Mouse (Mus musculus) forebrain, embryonic 12.5 days (tissue): ENCODE results near the gene Oxct2a. TPM values are rescaled to one million over a fixed set of nuclear protein-coding genes. Genes with fewer than 3 reads are reported as not detected.
"Not testable (repeated sequence)": the region's sequence is repeated elsewhere in the genome, so short reads cannot be mapped to it uniquely, and the experiment has no call there.

Experiments used
- ATAC-seq: fragments of 200-750 bp; cut with Nextera tagmentation; 2 replicates; pipeline ENCODE4 v1.8.0; 2017; ENCODE audit warnings: moderate TSS enrichment; ENCODE audit not compliant: low FRiP score
- H3K27ac ChIP-seq: fragments of 300-500 bp; sonication (generic); 2 replicates; pipeline ENCODE4 v1.5.1; 2016; ENCODE audit warnings: mild to moderate bottlenecking
- H3K27me3 ChIP-seq: fragments of 300-500 bp; sonication (generic); 2 replicates; pipeline ENCODE4 v1.6.1; 2016; ENCODE audit warnings: mild to moderate bottlenecking
- H3K36me3 ChIP-seq: fragments of 300-500 bp; sonication (generic); replicated peaks from 2 replicates; pipeline ENCODE4 v1.6.1; 2016; ENCODE audit warnings: mild to moderate bottlenecking
- H3K4me1 ChIP-seq: fragments of 300-500 bp; sonication (generic); 2 replicates; pipeline ENCODE4 v1.6.1; 2016
- H3K4me2 ChIP-seq: fragments of 300-500 bp; sonication (generic); 2 replicates; pipeline ENCODE4 v1.6.1; 2016; ENCODE audit warnings: mild to moderate bottlenecking, moderate library complexity
- H3K4me3 ChIP-seq: fragments of 300-500 bp; sonication (generic); replicated peaks from 2 replicates; pipeline ENCODE4 v1.5.1; 2016; ENCODE audit warnings: mild to moderate bottlenecking
- H3K9ac ChIP-seq: fragments of 300-500 bp; sonication (generic); 2 replicates; pipeline ENCODE4 v1.6.1; 2016; ENCODE audit warnings: mild to moderate bottlenecking
- H3K9me3 ChIP-seq: fragments of 300-500 bp; sonication (generic); 2 replicates; pipeline ENCODE4 v1.6.1; 2016
- WGBS: fragments of 180-500 bp; shearing (Covaris S2); methylation state at CpG from one replicate; pipeline ENCODE4 v1.1.7; 2016; 5-methylcytosine and 5-hydroxymethylcytosine counted together
- polyA plus RNA-seq: library from polyadenylated mRNA; unstranded; fragments of >200 nt; fragmentation: Nextera tagmentation; extraction: Ambion mirVana; gene quantifications from 2 replicates; pipeline ENCODE4 v1.2.1, GENCODE M21; 2016

Gene Oxct2a
- polyA plus RNA-seq, 1 experiment from 2014 or later: not detected

GRCm38 (mm10) chr4:123306999-123307398, 16.4 kb downstream of the Oxct2a start:
- Histone ChIP-seq H3K4me1 (no peaks in the 10 kb centered on the region), H3K27ac (0 out of 2 replicates have a peak overlapping the region, but pooled peaks have one; percentile 5), H3K4me2 (no peak overlapping the region), H3K9me3 (no peaks in the 10 kb centered on the region), H3K4me3 (no peak overlapping the region), H3K9ac (no peak overlapping the region), H3K27me3 (no peaks in the 10 kb centered on the region), H3K36me3 (peaks cover 31% of the 10 kb centered on the region)
- 89% methylated on average over 10 of the region's 10 CpGs for WGBS
- no peak for ATAC-seq

- Histone ChIP-seq H3K27ac (no peak overlapping the region), H3K36me3 (peaks cover 36% of the 10 kb centered on the region), H3K9ac (no peak overlapping the region), H3K9me3 (no peaks in the 10 kb centered on the region), H3K4me1 (no peaks in the 10 kb centered on the region), H3K4me3 (no peak overlapping the region), H3K27me3 (no peaks in the 10 kb centered on the region), H3K4me2 (no peak overlapping the region)
- 33% methylated on average over 3 of the region's 3 CpGs for WGBS
- ATAC-seq: no peak
Measured at GRCm38 (mm10) chr4:123305789-123306188, 17.6 kb downstream of the Oxct2a start.

DNA sequence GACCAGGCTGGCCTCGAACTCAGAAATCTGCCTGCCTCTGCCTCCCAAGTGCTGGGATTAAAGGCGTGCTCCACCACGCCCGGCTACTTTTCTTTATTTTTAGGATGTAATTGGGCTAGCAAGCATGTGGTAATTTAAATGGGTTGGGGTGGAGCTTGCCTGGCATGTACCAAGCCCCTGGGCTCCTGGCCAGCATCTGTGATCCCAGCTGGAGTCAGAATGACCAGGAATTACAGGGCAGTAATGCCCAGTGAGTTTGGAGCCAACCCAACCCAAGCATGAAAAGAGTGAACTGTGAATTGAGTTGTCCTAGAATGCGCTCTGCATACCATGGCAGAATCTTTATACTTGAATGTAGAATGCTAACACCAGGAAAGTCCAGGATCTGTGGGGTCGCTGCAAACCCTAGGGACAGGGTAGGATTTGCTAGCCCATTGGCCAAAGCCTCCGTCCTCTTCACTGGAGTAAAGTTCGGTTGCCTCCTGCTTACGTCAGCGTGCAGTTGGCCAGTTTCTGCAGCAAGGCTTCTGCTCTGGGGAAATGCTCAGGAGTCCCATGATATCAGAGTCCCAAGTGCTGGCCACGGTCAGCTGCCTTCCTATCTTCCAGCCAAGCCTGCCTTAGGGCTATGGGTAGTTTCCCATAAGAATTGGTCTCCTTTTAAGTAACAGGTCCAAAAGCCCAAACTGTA, 24.3 kb downstream of the Oxct2a start:
- no peak overlapping the region for H3K9ac ChIP-seq
- no peak for ATAC-seq
- peak overlapping the region; percentile 56; the same call in 1 of the 2 replicates for H3K27ac ChIP-seq
- H3K4me2 ChIP-seq: no peak overlapping the region
- peaks cover 88% of the 10 kb centered on the region for H3K36me3 ChIP-seq
- H3K4me1 ChIP-seq: no peaks in the 10 kb centered on the region
- 95% methylated on average over 11 of the region's 11 CpGs for WGBS
- no peaks in the 10 kb centered on the region for H3K27me3 ChIP-seq
- H3K4me3 ChIP-seq: no peak overlapping the region
- H3K9me3 ChIP-seq: no peaks in the 10 kb centered on the region

DNA sequence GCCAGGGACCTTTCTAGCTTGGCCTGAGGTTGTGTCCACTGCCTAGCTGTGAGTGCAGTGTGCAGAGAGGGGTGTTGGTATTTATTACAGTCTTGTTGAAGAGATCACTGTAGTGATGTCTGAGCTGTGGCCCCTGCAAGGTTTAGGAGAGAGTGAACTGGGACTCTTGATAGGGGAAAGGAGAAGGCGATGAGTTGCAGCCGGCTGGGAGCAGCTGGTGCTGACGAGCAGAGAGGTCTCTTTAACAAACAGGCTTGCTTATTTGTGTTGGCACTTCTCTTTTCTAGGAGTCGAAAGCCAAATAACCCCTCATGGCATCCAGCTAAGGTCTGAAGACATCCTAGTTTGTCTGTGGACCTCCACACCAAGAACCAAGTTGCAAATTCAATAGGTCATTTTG, 25.2 kb downstream of the Oxct2a start:
- H3K4me3 ChIP-seq: no peak overlapping the region
- H3K27ac ChIP-seq: no peak overlapping the region
- no peaks in the 10 kb centered on the region for H3K9me3 ChIP-seq
- no peak for ATAC-seq
- H3K9ac ChIP-seq: no peak overlapping the region
- H3K4me1 ChIP-seq: no peaks in the 10 kb centered on the region
- peaks cover 88% of the 10 kb centered on the region for H3K36me3 ChIP-seq
- WGBS: 91% methylated on average over 4 of the region's 4 CpGs
- no peak overlapping the region for H3K4me2 ChIP-seq
- no peaks in the 10 kb centered on the region for H3K27me3 ChIP-seq

GRCm38 (mm10) chr4:123297195-123297960, 26.1 kb downstream of the Oxct2a start:
- Histone ChIP-seq H3K4me1 (no peaks in the 10 kb centered on the region), H3K27ac (no peak overlapping the region), H3K27me3 (no peaks in the 10 kb centered on the region), H3K9me3 (no peaks in the 10 kb centered on the region), H3K4me2 (no peak overlapping the region), H3K9ac (no peak overlapping the region), H3K36me3 (peaks cover 88% of the 10 kb centered on the region), H3K4me3 (no peak overlapping the region)
- 91% methylated on average over 22 of the region's 22 CpGs for WGBS
- ATAC-seq: no peak

DNA sequence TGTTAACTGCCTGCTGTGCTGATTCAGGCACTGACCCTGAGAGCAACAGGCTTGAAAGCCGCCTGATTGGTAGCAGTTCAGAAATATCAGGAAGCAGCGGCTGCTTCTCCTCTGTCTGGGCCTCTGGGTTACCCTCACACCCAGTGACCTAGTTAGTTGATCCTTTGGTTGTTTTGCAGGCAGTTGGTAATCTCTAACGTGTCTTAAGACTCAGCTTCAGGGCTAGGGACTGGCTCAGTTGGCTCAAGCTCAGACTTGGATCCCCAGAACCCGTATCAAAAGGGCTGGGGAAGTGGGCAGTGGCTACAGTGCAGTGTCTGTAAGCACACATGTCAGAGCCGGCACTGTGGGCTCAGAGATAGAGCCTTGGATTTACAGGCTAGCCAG, 27.3 kb downstream of the Oxct2a start:
- Histone ChIP-seq H3K27ac (no peak overlapping the region), H3K4me2 (no peak overlapping the region), H3K9ac (no peak overlapping the region), H3K4me3 (no peak overlapping the region), H3K4me1 (no peaks in the 10 kb centered on the region), H3K36me3 (peaks cover 92% of the 10 kb centered on the region), H3K9me3 (no peaks in the 10 kb centered on the region), H3K27me3 (no peaks in the 10 kb centered on the region)
- WGBS: 88% methylated on average over 5 of the region's 5 CpGs
- no peak for ATAC-seq

DNA sequence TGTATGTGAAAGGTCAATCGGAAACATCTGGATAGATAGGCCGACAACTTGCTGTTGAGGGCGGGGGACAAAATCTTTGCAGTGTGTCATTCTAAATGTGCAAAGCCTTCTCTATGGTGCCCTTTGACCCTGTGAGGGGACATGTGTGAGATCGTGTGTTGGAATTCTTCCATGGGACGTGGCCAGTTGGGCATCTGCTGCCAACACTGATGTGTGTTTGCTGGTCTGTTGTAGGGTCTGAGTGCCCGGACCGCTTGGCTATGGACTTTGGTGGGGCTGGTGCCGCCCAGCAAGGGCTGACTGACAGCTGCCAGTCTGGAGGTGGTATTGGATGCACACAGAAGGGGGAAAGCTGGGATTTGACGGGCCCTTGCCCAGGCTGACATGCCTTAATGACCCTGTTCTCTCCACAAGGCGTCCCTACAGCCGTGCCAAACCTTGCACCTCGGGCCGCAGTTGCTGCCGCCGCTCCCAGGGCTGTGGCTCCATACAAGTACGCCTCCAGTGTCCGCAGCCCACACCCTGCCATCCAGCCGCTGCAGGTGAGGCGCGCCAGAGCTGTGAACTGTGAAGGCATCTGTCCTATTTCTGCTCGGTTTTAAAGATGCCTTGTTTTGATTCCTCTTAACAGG, 27.8 kb downstream of the Oxct2a start:
- H3K27ac ChIP-seq: no peak overlapping the region
- no peaks in the 10 kb centered on the region for H3K9me3 ChIP-seq
- 91% methylated on average over 21 of the region's 21 CpGs for WGBS
- H3K27me3 ChIP-seq: no peaks in the 10 kb centered on the region
- H3K4me1 ChIP-seq: no peaks in the 10 kb centered on the region
- no peak overlapping the region for H3K4me3 ChIP-seq
- ATAC-seq: no peak
- H3K9ac ChIP-seq: no peak overlapping the region
- no peak overlapping the region for H3K4me2 ChIP-seq
- peaks cover 96% of the 10 kb centered on the region for H3K36me3 ChIP-seq

DNA sequence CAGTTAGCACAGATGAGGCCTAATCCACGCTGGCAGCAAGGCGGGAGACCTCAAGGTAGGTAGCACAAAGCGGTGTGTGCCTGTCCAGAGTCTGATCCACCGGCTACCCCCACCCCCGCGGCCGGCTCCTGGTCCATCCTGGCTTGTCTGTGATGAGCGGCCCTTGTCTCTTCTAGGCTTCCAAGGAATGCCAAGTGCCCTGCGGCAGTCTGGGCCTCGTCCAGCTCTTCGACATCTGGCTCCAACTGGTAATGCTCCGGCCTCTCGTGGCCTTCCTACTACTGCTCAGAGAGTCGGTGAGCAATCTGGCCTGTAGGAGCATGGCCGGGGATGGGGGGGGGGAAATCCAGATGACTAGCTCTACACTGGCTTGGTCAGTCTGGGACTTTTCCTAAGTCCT, 28.4 kb downstream of the Oxct2a start:
- not testable (repeated sequence) for H3K9ac ChIP-seq, ATAC-seq, H3K9me3 ChIP-seq, H3K27me3 ChIP-seq, H3K4me3 ChIP-seq, H3K4me1 ChIP-seq, H3K27ac ChIP-seq, H3K4me2 ChIP-seq
- H3K36me3 ChIP-seq: peaks cover 94% of the 10 kb centered on the region
- WGBS: 89% methylated on average over 15 of the region's 15 CpGs

DNA sequence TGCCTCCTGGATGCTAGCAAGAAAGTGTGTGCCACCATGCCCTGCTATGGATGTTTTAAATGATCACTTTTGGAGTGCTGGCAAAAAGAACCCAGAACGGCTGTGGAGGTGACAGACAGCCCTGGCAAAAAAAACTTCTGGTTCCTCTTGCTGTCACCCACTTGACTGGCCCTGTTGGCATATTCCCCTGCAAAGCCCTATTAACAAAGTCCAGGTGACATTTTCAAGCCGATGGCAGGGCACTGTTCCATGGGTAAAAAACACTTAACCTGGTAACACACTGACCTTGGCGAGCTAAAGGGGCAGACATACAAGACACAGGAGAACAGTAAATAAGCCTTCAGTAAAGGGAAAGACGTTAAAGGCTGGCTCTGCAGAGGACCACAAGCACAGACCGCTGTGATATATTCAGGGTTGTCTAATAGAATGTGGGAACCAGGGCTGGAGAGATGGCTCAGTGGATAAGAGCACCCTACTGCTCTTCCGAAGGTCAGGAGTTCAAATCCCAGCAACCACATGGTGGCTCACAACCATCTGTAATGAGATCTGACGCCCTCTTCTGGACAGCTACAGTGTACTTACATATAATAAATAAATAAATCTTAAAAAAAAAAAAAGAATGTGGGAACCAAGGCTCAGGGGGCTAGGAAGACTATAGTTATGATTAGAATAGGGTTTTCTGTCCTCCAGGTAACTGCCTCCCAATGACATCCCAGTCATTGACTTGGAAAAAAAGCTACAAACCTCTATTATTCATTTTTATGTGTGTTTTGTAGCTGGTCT, 29.6 kb downstream of the Oxct2a start:
- Histone ChIP-seq H3K27me3 (no peaks in the 10 kb centered on the region), H3K4me3 (no peak overlapping the region), H3K4me1 (no peaks in the 10 kb centered on the region), H3K4me2 (no peak overlapping the region), H3K36me3 (peaks cover 94% of the 10 kb centered on the region), H3K27ac (no peak overlapping the region), H3K9ac (no peak overlapping the region), H3K9me3 (no peaks in the 10 kb centered on the region)
- WGBS: 84% methylated on average over 7 of the region's 7 CpGs
- ATAC-seq: no peak

- Histone ChIP-seq H3K36me3 (peaks cover 97% of the 10 kb centered on the region), H3K9me3 (no peaks in the 10 kb centered on the region), H3K9ac (no peak overlapping the region), H3K4me3 (no peak overlapping the region), H3K4me2 (no peak overlapping the region), H3K27ac (no peak overlapping the region), H3K4me1 (no peaks in the 10 kb centered on the region), H3K27me3 (no peaks in the 10 kb centered on the region)
- ATAC-seq: no peak
- 97% methylated on average over 7 of the region's 7 CpGs for WGBS
Measured at GRCm38 (mm10) chr4:123292989-123293388, 30.4 kb downstream of the Oxct2a start.

DNA sequence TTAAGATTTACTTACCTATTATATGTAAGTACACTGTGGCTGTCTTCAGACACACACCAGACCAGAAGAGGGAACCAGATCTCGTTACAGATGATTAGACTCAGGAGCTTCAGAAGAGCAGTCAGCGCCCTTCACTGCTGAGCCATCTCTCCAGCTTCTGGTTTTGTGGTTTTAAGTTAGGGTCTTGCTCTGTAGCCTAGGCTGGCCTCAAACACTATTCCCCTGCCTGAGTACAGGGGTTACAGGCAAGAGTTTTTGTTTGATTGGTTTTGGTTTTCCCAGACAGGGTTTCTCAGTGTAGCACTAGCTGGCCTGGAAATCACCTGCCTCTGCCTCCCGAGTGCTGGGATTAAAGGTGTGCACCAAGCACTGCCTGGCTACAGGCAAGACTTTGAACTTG, 31.0 kb downstream of the Oxct2a start:
- Histone ChIP-seq H3K27ac (no peak overlapping the region), H3K9me3 (no peaks in the 10 kb centered on the region), H3K27me3 (no peaks in the 10 kb centered on the region), H3K9ac (no peak overlapping the region), H3K36me3 (peaks cover 98% of the 10 kb centered on the region), H3K4me2 (no peak overlapping the region), H3K4me1 (no peaks in the 10 kb centered on the region), H3K4me3 (no peak overlapping the region)
- no peak for ATAC-seq
- 88% methylated on average over 3 of the region's 3 CpGs for WGBS

DNA sequence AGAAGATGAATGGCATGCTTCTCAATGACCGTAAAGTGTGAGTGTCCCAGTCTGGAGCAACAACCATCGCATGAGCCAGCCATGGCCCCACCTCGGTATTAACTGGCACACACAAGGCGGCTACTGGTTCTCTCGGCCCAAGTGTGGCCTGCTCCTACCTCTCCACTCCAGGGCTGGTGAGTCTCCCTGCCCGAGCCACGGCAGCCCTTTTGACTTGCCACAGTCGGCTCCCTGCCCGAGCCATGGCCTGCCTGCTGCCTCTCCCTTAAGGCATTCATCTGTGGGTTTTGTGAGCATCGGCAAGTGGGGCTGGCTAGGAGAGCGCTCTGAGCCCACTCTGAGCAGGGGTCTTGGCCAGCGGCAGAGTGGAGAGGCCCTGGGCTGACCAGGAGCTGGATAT, 34.4 kb downstream of the Oxct2a start:
- ATAC-seq: no peak
- whole genome bisulfite sequencing: 88% methylated on average over 12 of the region's 12 CpGs
- H3K27me3 ChIP-seq: no peaks in the 10 kb centered on the region
- H3K27ac ChIP-seq: no peak overlapping the region
- no peak overlapping the region for H3K4me3 ChIP-seq
- no peaks in the 10 kb centered on the region for H3K9me3 ChIP-seq
- H3K36me3 ChIP-seq: peaks cover 75% of the 10 kb centered on the region
- no peak overlapping the region for H3K4me2 ChIP-seq
- no peak overlapping the region for H3K9ac ChIP-seq
- H3K4me1 ChIP-seq: peaks cover 21% of the 10 kb centered on the region
